12 mouse cellular contexts compared by ENCODE assay signal in genomic region chr2:60076800-60077199, GRCm38 (mm10).
A peak's percentile ranks its signal among the peaks of the same experiment; 100 is the strongest.
DNase-seq lines count a peak whose midpoint lies in the region; ATAC-seq and TF ChIP-seq lines count a peak whose summit lies in the region.
"Had no signal": no experiment of that assay in that cellular context is flagged by ENCODE, and none has a peak within 500 bp of the region (broad histone marks: within the 10 kb centered on the region; RNA-seq: fewer than 3 reads in every experiment).

No protein-coding gene starts in this region.

- H3K4me1 ChIP-seq in heart, adult 2 months (ENCODE audit: control insufficient read depth, insufficient read depth, low read length): peaks cover 15% of the 10 kb centered on the region
- H3K4me1 ChIP-seq in heart, embryonic 11.5 days (ENCODE audit: control insufficient read depth, insufficient read depth, low read length): peaks cover 9% of the 10 kb centered on the region; the same call in 1 of the 2 replicates
- H3K4me1 ChIP-seq in liver, postnatal 0 days (ENCODE audit: insufficient read depth): peaks cover 14% of the 10 kb centered on the region

- H3K4me3 ChIP-seq in heart, adult 2 months: no peak overlapping the region
- no peak overlapping the region for H3K4me3 ChIP-seq in heart, embryonic 11.5 days (ENCODE audit: low read depth, low read length)
- H3K4me3 ChIP-seq in liver, postnatal 0 days (ENCODE audit: low read depth, low read length): no peak overlapping the region
- H3K4me3 ChIP-seq in layer of hippocampus, adult 2 months: no peak overlapping the region
- H3K4me3 ChIP-seq: embryonic facial prominence, embryonic 15.5 days had no signal

- no peak for TF ChIP-seq EP300 in heart, adult 2 months (IDR thresholded peaks at IDR 0.05; ENCODE audit: insufficient read depth, low read depth, low read length)
- peak; percentile 63; the same call in 1 of the 2 replicates for TF ChIP-seq EP300 in liver, postnatal 0 days (IDR thresholded peaks at IDR 0.05; ENCODE audit: low read depth)

- H3K79me2 ChIP-seq in heart, adult 2 months (replicated peaks; ENCODE audit: control insufficient read depth, insufficient read depth, low read length): peaks cover 3% of the 10 kb centered on the region; the same call in 1 of the 2 replicates

- no peak overlapping the region for H3K4me2 ChIP-seq in heart, embryonic 11.5 days
- H3K4me2 ChIP-seq in liver, postnatal 0 days (ENCODE audit: low read depth, low read length): no peak overlapping the region
- H3K4me2 ChIP-seq: embryonic facial prominence, embryonic 15.5 days had no signal

- WGBS in heart, adult 2 months: 30% methylated on average over 7 of the region's 7 CpGs
- WGBS in heart, embryonic 11.5 days (ENCODE audit: insufficient replicate concordance): 58% methylated on average over 7 of the region's 7 CpGs
- WGBS in liver, postnatal 0 days (ENCODE audit: insufficient replicate concordance): 41% methylated on average over 7 of the region's 7 CpGs

- no peak overlapping the region for H3K9ac ChIP-seq in heart, adult 2 months (ENCODE audit: low read depth, low read length)
- no peak overlapping the region for H3K9ac ChIP-seq in heart, embryonic 11.5 days (ENCODE audit: low read depth, low read length)
- peak overlapping the region; percentile 26; the same call in 1 of the 2 replicates for H3K9ac ChIP-seq in liver, postnatal 0 days (replicated peaks)
- H3K9ac ChIP-seq: embryonic facial prominence, embryonic 15.5 days had no signal

- intact Hi-C loops in heart, adult 2 months (cut with DNase I): loop anchor here (5.0 kb wide), 1 partner anchor 39 kb away; no protein-coding TSS in a partner anchor

- TF ChIP-seq POLR2A in heart, adult 2 months (IDR thresholded peaks at IDR 0.05; ENCODE audit: insufficient read depth, low read depth, low read length): no peak

- DNase-seq in heart, adult 2 months: no peak
- DNase-seq in 3134 (ENCODE audit: extremely low read depth, insufficient read length, low spot score) (peak; percentile 54), NIH3T3 (ENCODE audit: low read depth) (peak; percentile 72)
- peak; percentile 42 for DNase-seq in liver, postnatal 0 days
- no peak for DNase-seq in layer of hippocampus, adult 2 months (ENCODE audit: low spot score in 2 of 2)
- DNase-seq in ovary, adult 18-20 months (ENCODE audit: low spot score): no peak
- no peak for DNase-seq in layer of hippocampus, postnatal 36 days
- DNase-seq: gastrocnemius, postnatal 36 days; thymus, postnatal 4 days had no signal

- peak overlapping the region; percentile 61 for H3K27ac ChIP-seq in heart, adult 2 months
- H3K27ac ChIP-seq in heart, embryonic 11.5 days (ENCODE audit: low read depth, low read length): no peak overlapping the region
- H3K27ac ChIP-seq in liver, postnatal 0 days (ENCODE audit: low read depth): peak overlapping the region; percentile 77
- H3K27ac ChIP-seq in layer of hippocampus, adult 2 months: no peak overlapping the region
- H3K27ac ChIP-seq: embryonic facial prominence, embryonic 15.5 days; kidney, postnatal 0 days had no signal

- no peaks in the 10 kb centered on the region for H3K9me3 ChIP-seq in heart, embryonic 11.5 days (replicated peaks; ENCODE audit: control insufficient read depth, low read length)
- H3K9me3 ChIP-seq in liver, postnatal 0 days (ENCODE audit: low read length): no peaks in the 10 kb centered on the region
- H3K9me3 ChIP-seq: embryonic facial prominence, embryonic 15.5 days had no signal

- no peaks in the 10 kb centered on the region for H3K27me3 ChIP-seq in heart, adult 2 months (ENCODE audit: control insufficient read depth, insufficient read depth, low read length)
- no peaks in the 10 kb centered on the region for H3K27me3 ChIP-seq in heart, embryonic 11.5 days (ENCODE audit: control insufficient read depth, insufficient read depth, low read length)
- H3K27me3 ChIP-seq in liver, postnatal 0 days (ENCODE audit: insufficient read depth, low read length): no peaks in the 10 kb centered on the region
- H3K27me3 ChIP-seq: embryonic facial prominence, embryonic 15.5 days had no signal

- no peak for ATAC-seq in heart, embryonic 11.5 days (replicated peaks; ENCODE audit: insufficient number of reproducible peaks, low FRiP score, low TSS enrichment)
- ATAC-seq in liver, postnatal 0 days: peak; percentile 44; the same call in 1 of the 2 replicates

- peaks cover 11% of the 10 kb centered on the region for H3K36me3 ChIP-seq in heart, adult 2 months (ENCODE audit: control insufficient read depth, insufficient read depth, low read length)
- no peaks in the 10 kb centered on the region for H3K36me3 ChIP-seq in heart, embryonic 11.5 days (ENCODE audit: control insufficient read depth, insufficient read depth, low read length)
- no peaks in the 10 kb centered on the region; the same call in 1 of the 2 replicates for H3K36me3 ChIP-seq in liver, postnatal 0 days (replicated peaks; ENCODE audit: insufficient read depth, low read length)
- H3K36me3 ChIP-seq: embryonic facial prominence, embryonic 15.5 days had no signal

- TF ChIP-seq CTCF in heart, adult 2 months (IDR thresholded peaks at IDR 0.05): no peak
- TF ChIP-seq CTCF in liver, postnatal 0 days (IDR thresholded peaks at IDR 0.05; ENCODE audit: low read depth): no peak
- no peak for TF ChIP-seq CTCF in layer of hippocampus, adult 2 months (conservative IDR thresholded peaks at IDR 0.05)

Comparison
In these comparisons a context has a peak if more than half of its experiments do, and no peak if none do; other contexts are left out.
1. H3K27ac ChIP-seq: peak in heart, adult 2 months (single experiment) and liver, postnatal 0 days (single experiment); none in heart, embryonic 11.5 days (single experiment) and layer of hippocampus, adult 2 months (single experiment).
2. DNase-seq: peak in 3134 (single experiment), NIH3T3 (single experiment) and liver, postnatal 0 days (single experiment); none in heart, adult 2 months (0 of 2), layer of hippocampus, adult 2 months (0 of 2), ovary, adult 18-20 months (single experiment) and layer of hippocampus, postnatal 36 days (0 of 2).